Mouse (Mus musculus) kidney, postnatal 25 days (tissue): ENCODE measurements around the gene Park7.
A peak's percentile ranks its signal among the peaks of the same experiment; 100 is the strongest.
"Not testable (repeated sequence)": the region's sequence is repeated elsewhere in the genome, so short reads cannot be mapped to it uniquely, and the experiment has no call there.

Experiments
- DNase-seq, 2 experiments: peaks; one replicate each; pipeline ENCODE4 v3.0.0; 2021; ENCODE audit warnings: mixed read lengths in 2 of 2

Gene Park7

GRCm38 (mm10) chr4:150910164-150910951 is 3.9 kb downstream of the Park7 start:
- DNase-seq: peak in 1 of 2 experiments; percentile 62

GRCm38 (mm10) chr4:150909451-150910156 is 4.6 kb downstream of the Park7 start:
- peak; percentile 98 to 99 for DNase-seq

GRCm38 (mm10) chr4:150908512-150908911 is 5.7 kb downstream of the Park7 start:
- peak; percentile 47 to 57 for DNase-seq

- no peak for DNase-seq
Observed at GRCm38 (mm10) chr4:150907099-150907498, 7.1 kb downstream of the Park7 start.

- peak; percentile 74 to 90 for DNase-seq
Observed at GRCm38 (mm10) chr4:150903091-150903742, 11.0 kb downstream of the Park7 start.

- peak; percentile 72 to 92 for DNase-seq
Observed at GRCm38 (mm10) chr4:150902062-150902461, 12.2 kb downstream of the Park7 start.

GRCm38 (mm10) chr4:150901651-150902050 is 12.6 kb downstream of the Park7 start:
- peak; percentile 78 to 89 for DNase-seq

- peak; percentile 43 to 65 for DNase-seq
Observed at GRCm38 (mm10) chr4:150900486-150900885, 13.8 kb downstream of the Park7 start.

GRCm38 (mm10) chr4:150898716-150899365 is 15.4 kb downstream of the Park7 start:
- DNase-seq: peak; percentile 75 to 81

- no peak for DNase-seq
Observed at GRCm38 (mm10) chr4:150896896-150897624, 17.2 kb downstream of the Park7 start.

GRCm38 (mm10) chr4:150894718-150895501 is 19.3 kb downstream of the Park7 start:
- DNase-seq: peak; percentile 57 to 78

- DNase-seq: no peak
Observed at GRCm38 (mm10) chr4:150891308-150891707, 22.9 kb downstream of the Park7 start.

- DNase-seq: peak in 1 of 2 experiments; percentile 57
Observed at GRCm38 (mm10) chr4:150889955-150890315, 24.3 kb downstream of the Park7 start.

GRCm38 (mm10) chr4:150889273-150889954 is 24.8 kb downstream of the Park7 start:
- DNase-seq: peak; percentile 50 to 59

- no peak for DNase-seq
Observed at GRCm38 (mm10) chr4:150888492-150888891, 25.7 kb downstream of the Park7 start.

- no peak for DNase-seq
Observed at GRCm38 (mm10) chr4:150887903-150888302, 26.3 kb downstream of the Park7 start.

- DNase-seq: no peak
Observed at GRCm38 (mm10) chr4:150882632-150883031, 31.6 kb downstream of the Park7 start.

- no peak for DNase-seq
Observed at GRCm38 (mm10) chr4:150880364-150880763, 33.9 kb downstream of the Park7 start.

GRCm38 (mm10) chr4:150879631-150880030 is 34.6 kb downstream of the Park7 start:
- no peak for DNase-seq

GRCm38 (mm10) chr4:150875393-150875792 is 38.8 kb downstream of the Park7 start:
- DNase-seq: no peak

GRCm38 (mm10) chr4:150874416-150874815 is 39.8 kb downstream of the Park7 start:
- not testable (repeated sequence) for DNase-seq
